Mouse (Mus musculus): ENCODE results near the gene Zbbx.

- TF ChIP-seq CTCF (IDR thresholded peaks at IDR 0.05; ENCODE audit: low read depth, low read length) (no peak), POLR2A (IDR thresholded peaks at IDR 0.05; ENCODE audit: extremely low read depth, insufficient read depth, low read length) (no peak)
These were observed 85.9 kb downstream of the Zbbx start for GRCm38 (mm10) chr3:75078906-75079305.

Measured in liver, adult 2 months (tissue).